Mouse (Mus musculus) liver, adult 2 months (tissue): Measurements from ENCODE around the gene Tm9sf3.

ENCODE experiments used
- CTCF ChIP-seq: fragments of 200-500 bp; IDR thresholded peaks from 2 replicates; pipeline ENCODE4 v1.5.1; 2011; ENCODE audit warnings: low read depth, low read length, control low read depth
- POLR2A ChIP-seq: fragments of 200-500 bp; IDR thresholded peaks from 2 replicates; pipeline ENCODE4 v1.6.1; 2011; ENCODE audit warnings: low read length, control low read depth; ENCODE audit not compliant: insufficient read depth; ENCODE audit errors: extremely low read depth

GRCm38 (mm10) chr19:41287224-41287623 lies 23.4 kb upstream of the Tm9sf3 start:
- TF ChIP-seq CTCF, result no peak
- TF ChIP-seq POLR2A, result no peak
